Mouse (Mus musculus) MEL (cell line): ENCODE measurements around the gene 4930558C23Rik. TPM values are rescaled to one million over a fixed set of nuclear protein-coding genes. Genes with fewer than 3 reads are reported as not detected.

Experiments used
- DNase-seq: peaks from one replicate; pipeline ENCODE4 v3.0.0; 2011; ENCODE audit warnings: low read depth, low spot score
- H3K27ac ChIP-seq: 2 replicates; pipeline ENCODE4 v1.5.1; 2012; ENCODE audit warnings: low read depth, mild to moderate bottlenecking, control low read depth, low read length, moderate library complexity; ENCODE audit not compliant: control insufficient read depth
- H3K27me3 ChIP-seq, 2 experiments: fragments of 150-350 bp in 1 of 2; sonication (generic) in 1 of 2; 2 replicates each; pipeline ENCODE4 v1.6.1; 2012; ENCODE audit warnings: low read length in 2 of 2, mild to moderate bottlenecking in 2 of 2, improper control_type of control experiment in 1 of 2, moderate library complexity in 1 of 2; ENCODE audit not compliant: insufficient read depth in 2 of 2, control insufficient read depth in 1 of 2
- H3K36me3 ChIP-seq, 2 experiments: 2 replicates each; pipeline ENCODE4 v1.6.1; 2012 to 2014; ENCODE audit warnings: low read length in 2 of 2, improper control_type of control experiment in 1 of 2, inconsistent platforms in 1 of 2, mild to moderate bottlenecking in 1 of 2; ENCODE audit not compliant: insufficient read depth in 2 of 2, control insufficient read depth in 1 of 2
- H3K4me1 ChIP-seq, 2 experiments: fragments of 150-350 bp in 1 of 2; sonication (generic) in 1 of 2; 2 replicates each; pipeline ENCODE4 v1.6.1; 2012; ENCODE audit warnings: low read length in 2 of 2, improper control_type of control experiment in 1 of 2, mild to moderate bottlenecking in 1 of 2; ENCODE audit not compliant: insufficient read depth in 2 of 2, control insufficient read depth in 1 of 2
- H3K4me3 ChIP-seq, 2 experiments: fragments of 150-350 bp in 1 of 2; sonication (generic) in 1 of 2; 2 replicates each; pipeline ENCODE4 v1.5.1; 2012; ENCODE audit warnings: low read depth in 2 of 2, low read length in 2 of 2, mild to moderate bottlenecking in 2 of 2, moderate library complexity in 2 of 2, control low read depth in 1 of 2, improper control_type of control experiment in 1 of 2; ENCODE audit not compliant: control insufficient read depth in 1 of 2, insufficient read depth in 1 of 2
- H3K79me2 ChIP-seq: 2 replicates; pipeline ENCODE4 v1.6.1; 2012; ENCODE audit warnings: mild to moderate bottlenecking, low read length, moderate library complexity; ENCODE audit not compliant: control insufficient read depth, poor library complexity, insufficient read depth
- H3K9ac ChIP-seq: 2 replicates; pipeline ENCODE4 v1.6.1; 2012; ENCODE audit warnings: low read depth, mild to moderate bottlenecking, control low read depth, low read length, moderate library complexity; ENCODE audit not compliant: control insufficient read depth, poor library complexity, severe bottlenecking
- H3K9me3 ChIP-seq: fragments of 150-350 bp; sonication (generic); replicated peaks from 2 replicates; pipeline ENCODE4 v1.6.1; 2012; ENCODE audit warnings: mild to moderate bottlenecking, low read length, improper control_type of control experiment, moderate library complexity; ENCODE audit not compliant: insufficient read depth
- CHD1 ChIP-seq: IDR thresholded peaks from 2 replicates; pipeline ENCODE4 v1.6.1; 2012; ENCODE audit warnings: low read depth, mild to moderate bottlenecking, inconsistent platforms, low read length, improper control_type of control experiment
- CHD2 ChIP-seq: IDR thresholded peaks from 2 replicates; pipeline ENCODE4 v1.6.1; 2011; ENCODE audit warnings: low read length, improper control_type of control experiment
- ELF1 ChIP-seq: IDR thresholded peaks from 2 replicates; pipeline ENCODE4 v1.6.1; 2014; ENCODE audit warnings: low read depth, mild to moderate bottlenecking, inconsistent platforms, low read length, improper control_type of control experiment, moderate library complexity
- GABPA ChIP-seq: IDR thresholded peaks from 2 replicates; pipeline ENCODE4 v1.6.1; 2012; ENCODE audit warnings: low read depth, mild to moderate bottlenecking, inconsistent platforms, low read length, improper control_type of control experiment, moderate library complexity
- HCFC1 ChIP-seq: IDR thresholded peaks from 2 replicates; pipeline ENCODE4 v1.6.1; 2012; ENCODE audit warnings: low read depth, mild to moderate bottlenecking, inconsistent platforms, low read length, improper control_type of control experiment, moderate library complexity
- JUND ChIP-seq: IDR thresholded peaks from 2 replicates; pipeline ENCODE4 v1.6.1; 2011; ENCODE audit warnings: low read depth, mild to moderate bottlenecking, improper control_type of control experiment, low read length
- KAT2A ChIP-seq: conservative IDR thresholded peaks from 2 replicates; pipeline ENCODE4 v1.6.1; 2012; ENCODE audit warnings: low read depth, low read length, improper control_type of control experiment, inconsistent platforms
- MAFK ChIP-seq: IDR thresholded peaks from 2 replicates; pipeline ENCODE4 v1.6.1; 2011; ENCODE audit warnings: low read depth, mild to moderate bottlenecking, low read length, improper control_type of control experiment, borderline replicate concordance
- MAZ ChIP-seq: IDR thresholded peaks from 2 replicates; pipeline ENCODE4 v1.6.1; 2012; ENCODE audit warnings: low read depth, mild to moderate bottlenecking, inconsistent platforms, low read length, improper control_type of control experiment
- MEF2A ChIP-seq: IDR thresholded peaks from 2 replicates; pipeline ENCODE4 v1.6.1; 2014; ENCODE audit warnings: low read depth, mild to moderate bottlenecking, inconsistent platforms, low read length, improper control_type of control experiment; ENCODE audit not compliant: poor library complexity, insufficient replicate concordance, severe bottlenecking; ENCODE audit errors: extremely low read depth
- MXI1 ChIP-seq: IDR thresholded peaks from 2 replicates; pipeline ENCODE4 v1.6.1; 2011; ENCODE audit warnings: mild to moderate bottlenecking, low read depth, low read length, improper control_type of control experiment
- MYB ChIP-seq: IDR thresholded peaks from 2 replicates; pipeline ENCODE4 v1.6.1; 2011; ENCODE audit warnings: mild to moderate bottlenecking, low read depth, low read length, improper control_type of control experiment
- NRF1 ChIP-seq: IDR thresholded peaks from 2 replicates; pipeline ENCODE4 v1.6.1; 2014; ENCODE audit warnings: low read depth, mild to moderate bottlenecking, inconsistent platforms, low read length, improper control_type of control experiment, moderate library complexity; ENCODE audit not compliant: poor library complexity, insufficient read depth, severe bottlenecking
- RAD21 ChIP-seq: IDR thresholded peaks from 2 replicates; pipeline ENCODE4 v1.6.1; 2011; ENCODE audit warnings: mild to moderate bottlenecking, low read depth, low read length, improper control_type of control experiment
- RCOR1 ChIP-seq: IDR thresholded peaks from 2 replicates; pipeline ENCODE4 v1.6.1; 2012; ENCODE audit warnings: low read depth, mild to moderate bottlenecking, inconsistent platforms, low read length, improper control_type of control experiment
- SIN3A ChIP-seq: IDR thresholded peaks from 2 replicates; pipeline ENCODE4 v1.6.1; 2012; ENCODE audit warnings: low read length, improper control_type of control experiment, inconsistent platforms
- TBP ChIP-seq: IDR thresholded peaks from 2 replicates; pipeline ENCODE4 v1.8.0; 2011; ENCODE audit warnings: low read depth, low read length, improper control_type of control experiment
- UBTF ChIP-seq: IDR thresholded peaks from 2 replicates; pipeline ENCODE4 v1.6.1; 2012; ENCODE audit warnings: low read depth, mild to moderate bottlenecking, inconsistent platforms, low read length, improper control_type of control experiment, moderate library complexity, borderline replicate concordance; ENCODE audit not compliant: insufficient read depth
- USF2 ChIP-seq, 2 experiments: IDR thresholded peaks; 2 replicates each; pipeline ENCODE4 v1.6.1; 2011 to 2012; ENCODE audit warnings: improper control_type of control experiment in 2 of 2, low read length in 2 of 2, borderline replicate concordance in 1 of 2, inconsistent platforms in 1 of 2, low read depth in 1 of 2, mild to moderate bottlenecking in 1 of 2; ENCODE audit not compliant: insufficient read depth in 1 of 2
- ZC3H11A ChIP-seq: IDR thresholded peaks from 2 replicates; pipeline ENCODE4 v1.6.1; 2012; ENCODE audit warnings: low read depth, mild to moderate bottlenecking, inconsistent platforms, low read length, improper control_type of control experiment
- ZMIZ1 ChIP-seq: IDR thresholded peaks from 2 replicates; pipeline ENCODE4 v1.6.1; 2012; ENCODE audit warnings: low read depth, mild to moderate bottlenecking, inconsistent platforms, low read length, improper control_type of control experiment, moderate library complexity
- ZNF384 ChIP-seq: IDR thresholded peaks from 2 replicates; pipeline ENCODE4 v1.6.1; 2012; ENCODE audit warnings: low read depth, mild to moderate bottlenecking, inconsistent platforms, low read length, improper control_type of control experiment
- polyA plus RNA-seq, 2 experiments: library from polyadenylated mRNA; stranded (reverse) in 1 of 2; unstranded in 1 of 2; fragments of >175 nt in 1 of 2; fragments of >200 nt in 1 of 2; gene quantifications; 2 replicates each; pipeline versions ENCODE4 v1.2.1 to v1.2.4; 2012; ENCODE audit warnings: low replicate concordance in 2 of 2, low read depth in 1 of 2; ENCODE audit not compliant: insufficient read length in 2 of 2, insufficient read depth in 1 of 2, missing spikeins in 1 of 2
- total RNA-seq: library from RNA; depleted of rRNA; stranded (reverse); fragments of 300-350 nt; gene quantifications from 2 replicates; pipeline ENCODE4 v1.2.3, GENCODE M21; 2012

4930558C23Rik gene
- total and polyA plus RNA-seq, 3 experiments: not detected

- TF ChIP-seq MAFK: peak; percentile 23; the same call in 1 of the 2 replicates
- TF ChIP-seq ZMIZ1: no peak
Measured at GRCm38 (mm10) chr3:95385401-95386075, 17.1 kb downstream of the 4930558C23Rik start (continued).

GRCm38 (mm10) chr3:95373208-95373607 lies 29.4 kb downstream of the 4930558C23Rik start:
- Histone ChIP-seq H3K4me3 (no peak overlapping the region), H3K27me3 (no peaks in the 10 kb centered on the region), H3K4me1 (no peaks in the 10 kb centered on the region), H3K9ac (no peak overlapping the region), H3K79me2 (no peaks in the 10 kb centered on the region), H3K27ac (no peak overlapping the region), H3K36me3 (no peaks in the 10 kb centered on the region), H3K9me3 (no peaks in the 10 kb centered on the region)
- no peak for DNase-seq
- TF ChIP-seq HCFC1 (no peak), ZNF384 (no peak), TBP (no peak), ZC3H11A (no peak), USF2 (IDR thresholded peaks at IDR 0.05; ENCODE audit: borderline replicate concordance in 1 of 2, insufficient read depth in 1 of 2, low read depth in 1 of 2, low read length in 2 of 2) (no peak), SIN3A (no peak), ZMIZ1 (no peak), MXI1 (no peak), GABPA (no peak), NRF1 (no peak), KAT2A (no peak), JUND (no peak), UBTF (no peak), RCOR1 (no peak), CHD2 (no peak), MYB (no peak), MAZ (no peak)

- Histone ChIP-seq H3K79me2 (no peaks in the 10 kb centered on the region), H3K9me3 (no peaks in the 10 kb centered on the region), H3K9ac (no peak overlapping the region), H3K36me3 (no peaks in the 10 kb centered on the region), H3K4me3 (no peak overlapping the region), H3K4me1 (no peaks in the 10 kb centered on the region), H3K27me3 (no peaks in the 10 kb centered on the region), H3K27ac (no peak overlapping the region)
- TF ChIP-seq MEF2A (no peak), ELF1 (no peak), ZMIZ1 (no peak), MYB (no peak), RAD21 (no peak), CHD1 (no peak)
- DNase-seq: no peak
Measured at GRCm38 (mm10) chr3:95370101-95370500, 32.5 kb downstream of the 4930558C23Rik start.
